Mouse (Mus musculus) forebrain, embryonic 14.5 days (tissue): ENCODE measurements around the gene Hspa12b. TPM values are rescaled to one million over a fixed set of nuclear protein-coding genes. Genes with fewer than 3 reads are reported as not detected.
A peak's percentile ranks its signal among the peaks of the same experiment; 100 is the strongest.

Experiments used
- ATAC-seq: fragments of 200-750 bp; cut with Nextera tagmentation; 2 replicates; pipeline ENCODE4 v1.8.0; 2017; ENCODE audit warnings: mild to moderate bottlenecking, moderate library complexity
- DNase-seq: peaks from one replicate; pipeline ENCODE4 v3.0.0-alpha.2; 2015; ENCODE audit warnings: low spot score
- H3K27ac ChIP-seq: fragments of 300-500 bp; sonication (generic); 2 replicates; pipeline ENCODE4 v1.5.1; 2014; ENCODE audit warnings: low read depth, mild to moderate bottlenecking, control low read depth, low read length, moderate library complexity
- H3K27me3 ChIP-seq: fragments of 300-500 bp; sonication (generic); replicated peaks from 2 replicates; pipeline ENCODE4 v1.6.1; 2014; ENCODE audit warnings: low read length, control low read depth, mixed read lengths; ENCODE audit not compliant: control insufficient read depth, insufficient read depth
- H3K36me3 ChIP-seq: fragments of 300-500 bp; sonication (generic); 2 replicates; pipeline ENCODE4 v1.6.1; 2014; ENCODE audit warnings: low read length, control low read depth; ENCODE audit not compliant: control insufficient read depth, insufficient read depth
- H3K4me1 ChIP-seq: fragments of 300-500 bp; sonication (generic); 2 replicates; pipeline ENCODE4 v1.6.1; 2014; ENCODE audit warnings: antibody characterized with exemption, low read length, control low read depth; ENCODE audit not compliant: control insufficient read depth, insufficient read depth
- H3K4me2 ChIP-seq: fragments of 300-500 bp; sonication (generic); 2 replicates; pipeline ENCODE4 v1.6.1; 2014; ENCODE audit warnings: mild to moderate bottlenecking, control low read depth, low read length
- H3K4me3 ChIP-seq: fragments of 300-500 bp; sonication (generic); 2 replicates; pipeline ENCODE4 v1.5.1; 2014; ENCODE audit warnings: low read depth, low read length, control low read depth
- H3K9ac ChIP-seq: fragments of 300-500 bp; sonication (generic); 2 replicates; pipeline ENCODE4 v1.6.1; 2014; ENCODE audit warnings: mild to moderate bottlenecking, low read length, control low read depth, moderate library complexity
- H3K9me3 ChIP-seq: fragments of 300-500 bp; sonication (generic); replicated peaks from 2 replicates; pipeline ENCODE4 v1.6.1; 2016; ENCODE audit warnings: low read length, control low read depth, mixed read lengths; ENCODE audit not compliant: control insufficient read depth
- WGBS: fragments of 180-500 bp; shearing (Covaris S2); extraction: QIAGEN DNeasy Blood & Tissue Kit; methylation state at CpG from one replicate; pipeline ENCODE4 v1.1.7; 2014; 5-methylcytosine and 5-hydroxymethylcytosine counted together
- polyA plus RNA-seq: library from polyadenylated mRNA; unstranded; fragments of >200 nt; fragmentation: Nextera tagmentation; extraction: Ambion mirVana; gene quantifications from 2 replicates; pipeline ENCODE4 v1.2.1, GENCODE M21; 2014

Hspa12b gene
- polyA plus RNA-seq, 1 experiment from 2014 or later: 1.6 TPM

DNA sequence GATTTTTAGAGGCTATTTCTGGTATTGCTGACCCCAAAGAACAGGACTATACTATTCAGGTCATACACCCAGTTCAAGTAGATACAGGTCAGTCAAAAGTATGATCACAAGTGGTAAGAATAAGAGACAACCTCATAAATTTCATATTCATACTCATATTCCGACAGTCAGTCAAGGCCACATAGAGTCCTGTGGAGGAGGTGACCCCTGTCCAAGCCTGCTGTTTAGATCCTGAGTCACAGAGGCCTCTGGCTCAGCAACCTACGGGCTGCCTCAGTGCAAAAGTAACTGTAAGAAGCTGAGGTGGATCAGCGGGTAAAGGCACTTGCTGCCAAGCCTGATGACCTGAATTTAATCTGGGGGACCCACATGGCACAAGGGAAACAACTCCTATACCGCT lies 27.0 kb downstream of the Hspa12b start:
- Histone ChIP-seq H3K27ac (no peak overlapping the region), H3K4me1 (peaks cover 6% of the 10 kb centered on the region), H3K9ac (no peak overlapping the region), H3K36me3 (peaks cover 41% of the 10 kb centered on the region), H3K27me3 (no peaks in the 10 kb centered on the region), H3K4me2 (no peak overlapping the region), H3K9me3 (no peaks in the 10 kb centered on the region), H3K4me3 (no peak overlapping the region)
- DNase-seq: no peak
- ATAC-seq: no peak
- 94% methylated on average over 4 of the region's 4 CpGs for WGBS

- Histone ChIP-seq H3K4me3 (no peak overlapping the region), H3K27ac (no peak overlapping the region), H3K4me1 (peaks cover 6% of the 10 kb centered on the region), H3K9me3 (no peaks in the 10 kb centered on the region), H3K4me2 (no peak overlapping the region), H3K27me3 (no peaks in the 10 kb centered on the region), H3K36me3 (peaks cover 20% of the 10 kb centered on the region), H3K9ac (no peak overlapping the region)
- DNase-seq: no peak
- 96% methylated on average over 7 of the region's 7 CpGs for WGBS
- ATAC-seq: no peak
Measured at GRCm38 (mm10) chr2:131156987-131157386, 29.9 kb downstream of the Hspa12b start.

DNA sequence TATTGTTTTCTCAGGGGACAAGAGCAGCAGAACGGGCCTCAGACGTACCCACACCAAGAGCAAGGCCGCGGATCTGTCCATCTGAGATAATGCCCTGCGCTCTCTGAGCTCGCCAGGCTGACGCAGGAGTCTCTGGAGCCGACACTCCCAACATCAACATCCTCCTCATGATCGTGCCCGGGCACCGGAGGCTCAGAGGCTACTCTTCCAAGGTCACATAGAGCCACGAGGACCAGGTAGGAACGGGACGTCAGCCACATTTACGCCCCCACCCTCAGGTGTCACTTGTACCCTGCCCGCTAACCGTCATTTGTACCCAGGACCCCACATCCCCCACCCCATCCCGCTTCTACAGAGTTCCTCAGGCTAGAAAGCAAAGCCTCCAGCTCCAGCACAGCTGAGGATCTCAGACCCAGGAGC lies 32.4 kb downstream of the Hspa12b start:
- Histone ChIP-seq H3K27ac (peak overlapping the region; percentile 70), H3K9ac (peak overlapping the region; percentile 74), H3K4me3 (peak overlapping the region; percentile 73), H3K4me2 (peak overlapping the region; percentile 85), H3K9me3 (no peaks in the 10 kb centered on the region), H3K36me3 (0 out of 2 replicates have a peak, but pooled peaks cover 5% of the 10 kb centered on the region), H3K4me1 (peaks cover 6% of the 10 kb centered on the region), H3K27me3 (no peaks in the 10 kb centered on the region)
- ATAC-seq (peak; percentile 72), DNase-seq (no peak)
- WGBS: 0% methylated on average over 18 of the region's 18 CpGs

DNA sequence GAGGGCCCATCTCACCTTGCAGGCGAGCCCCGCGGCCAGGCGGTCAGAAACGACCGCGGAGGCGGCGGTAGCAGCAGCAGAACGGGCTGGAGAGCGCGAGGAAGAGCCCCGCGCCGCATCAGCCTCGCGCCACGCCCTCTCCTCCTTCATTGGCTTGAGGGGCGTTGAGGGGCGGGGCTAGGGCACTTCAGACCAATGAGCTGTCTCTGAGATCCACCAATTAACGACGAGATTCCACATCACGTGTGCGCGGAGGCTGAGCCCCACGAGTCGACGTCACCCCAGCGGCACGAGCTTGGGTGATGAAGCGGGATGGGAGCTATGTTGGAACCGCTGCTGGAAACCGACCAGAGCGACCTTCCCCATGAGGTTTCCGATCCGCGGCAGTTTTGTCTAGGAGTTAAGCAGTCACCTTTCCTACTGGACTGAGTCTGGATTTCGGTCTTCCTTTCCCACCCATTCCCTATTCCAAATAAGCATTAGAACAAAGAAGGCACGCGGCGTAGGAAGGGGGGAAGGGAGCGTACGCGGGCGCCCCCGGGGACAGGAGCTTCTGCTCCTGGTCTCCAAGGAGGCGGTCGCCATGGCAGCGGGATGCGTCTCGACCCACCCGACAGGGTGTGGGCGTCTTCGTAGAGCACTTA lies 33.0 kb downstream of the Hspa12b start, which contains the start of gene 1700037H04Rik:
1700037H04Rik (minus strand) TSS at position 144 of the 644 bp plus-strand sequence.
- WGBS: under 1% methylated on average over 54 of the region's 54 CpGs

GRCm38 (mm10) chr2:131160671-131161111 lies 33.6 kb downstream of the Hspa12b start:
- no peaks in the 10 kb centered on the region for H3K27me3 ChIP-seq
- no peaks in the 10 kb centered on the region for H3K36me3 ChIP-seq
- DNase-seq: peak; percentile 47
- peak overlapping the region; percentile 85 for H3K4me2 ChIP-seq
- peak overlapping the region; percentile 80 for H3K9ac ChIP-seq
- 0 out of 2 replicates have a peak, but pooled peaks have one; percentile 0 for ATAC-seq
- H3K27ac ChIP-seq: peak overlapping the region; percentile 91
- under 1% methylated on average over 17 of the region's 17 CpGs for WGBS
- no peaks in the 10 kb centered on the region for H3K9me3 ChIP-seq
- H3K4me3 ChIP-seq: peak overlapping the region; percentile 73
- H3K4me1 ChIP-seq: peaks cover 6% of the 10 kb centered on the region

More for the DNA sequence above, 33.0 kb downstream of the Hspa12b start, which contains the start of gene 1700037H04Rik:
- no peaks in the 10 kb centered on the region for H3K9me3 ChIP-seq
- peak within 1 kb of the TSS; percentile 85 for H3K4me2 ChIP-seq
- no peaks in the 10 kb centered on the region for H3K27me3 ChIP-seq
- peak within 1 kb of the TSS; percentile 91 for H3K27ac ChIP-seq
- H3K9ac ChIP-seq: peak within 1 kb of the TSS; percentile 80
- H3K4me1 ChIP-seq: peaks cover 6% of the 10 kb centered on the region
- ATAC-seq (peak; percentile 98), DNase-seq (peak; percentile 100)
- peak within 1 kb of the TSS; percentile 73 for H3K4me3 ChIP-seq
- no peaks in the 10 kb centered on the region for H3K36me3 ChIP-seq

DNA sequence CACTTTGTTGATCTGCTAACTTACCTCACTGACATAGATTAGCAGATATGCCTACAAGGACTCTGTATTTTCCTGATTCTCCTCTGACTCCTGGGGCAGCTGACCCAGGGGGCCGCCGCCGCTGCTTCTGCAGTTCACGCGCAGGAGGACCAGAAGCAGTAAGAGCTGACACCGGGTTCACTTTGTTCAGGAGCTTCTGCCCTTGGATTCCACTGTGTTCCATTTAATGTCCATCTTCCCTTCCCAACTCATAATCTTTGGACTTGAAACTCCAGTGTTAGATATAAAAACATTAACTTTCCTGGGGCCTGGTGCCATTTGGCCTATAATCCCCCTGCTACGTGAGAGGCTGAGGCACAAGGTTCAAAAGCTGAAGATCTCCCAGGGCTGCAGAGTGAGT lies 36.8 kb downstream of the Hspa12b start:
- DNase-seq (no peak), ATAC-seq (no peak)
- WGBS: 71% methylated on average over 7 of the region's 7 CpGs
- H3K9me3 ChIP-seq: no peaks in the 10 kb centered on the region
- no peak overlapping the region for H3K4me3 ChIP-seq
- H3K9ac ChIP-seq: no peak overlapping the region
- H3K36me3 ChIP-seq: no peaks in the 10 kb centered on the region
- H3K27ac ChIP-seq: no peak overlapping the region
- no peak overlapping the region for H3K4me2 ChIP-seq
- peaks cover under 1% of the 10 kb centered on the region for H3K4me1 ChIP-seq
- H3K27me3 ChIP-seq: no peaks in the 10 kb centered on the region

GRCm38 (mm10) chr2:131166172-131166571 lies 39.1 kb downstream of the Hspa12b start:
- H3K36me3 ChIP-seq: peaks cover 3% of the 10 kb centered on the region; the same call in 1 of the 2 replicates
- H3K9me3 ChIP-seq: no peaks in the 10 kb centered on the region
- no peak overlapping the region for H3K4me2 ChIP-seq
- H3K4me3 ChIP-seq: no peak overlapping the region
- no peak overlapping the region for H3K9ac ChIP-seq
- no peaks in the 10 kb centered on the region for H3K4me1 ChIP-seq
- DNase-seq: no peak
- H3K27me3 ChIP-seq: no peaks in the 10 kb centered on the region
- WGBS: 86% methylated on average over 2 of the region's 2 CpGs
- ATAC-seq: no peak
- H3K27ac ChIP-seq: no peak overlapping the region

GRCm38 (mm10) chr2:131167984-131168383 lies 40.9 kb downstream of the Hspa12b start:
- peaks cover 12% of the 10 kb centered on the region for H3K27me3 ChIP-seq
- ATAC-seq (no peak), DNase-seq (no peak)
- no peak overlapping the region for H3K9ac ChIP-seq
- H3K27ac ChIP-seq: no peak overlapping the region
- no peak overlapping the region for H3K4me3 ChIP-seq
- no peaks in the 10 kb centered on the region for H3K9me3 ChIP-seq
- WGBS: 83% methylated on average over 6 of the region's 6 CpGs
- peaks cover 6% of the 10 kb centered on the region; the same call in 1 of the 2 replicates for H3K36me3 ChIP-seq
- H3K4me1 ChIP-seq: no peaks in the 10 kb centered on the region
- no peak overlapping the region for H3K4me2 ChIP-seq

DNA sequence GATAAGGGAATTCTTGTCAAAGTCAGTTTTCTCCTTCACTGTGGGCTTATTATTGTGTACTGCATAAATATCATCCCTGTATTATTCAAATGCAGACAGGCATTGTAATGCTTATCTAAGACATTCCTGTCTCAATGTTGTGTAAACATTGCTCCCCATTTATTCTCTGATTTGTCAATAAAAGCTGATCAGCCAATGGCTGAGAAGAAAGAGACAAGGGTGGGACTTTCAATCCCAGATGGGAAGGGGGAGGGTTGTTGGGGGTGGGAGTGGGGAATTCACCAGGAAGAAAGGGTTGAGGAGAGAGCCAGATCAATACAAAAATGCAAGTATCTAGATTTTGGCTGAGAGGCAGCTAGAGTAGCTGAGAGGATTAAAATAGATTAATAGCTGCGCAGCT lies 41.8 kb downstream of the Hspa12b start:
- H3K4me1 ChIP-seq: peaks cover 1% of the 10 kb centered on the region; the same call in 1 of the 2 replicates
- H3K27ac ChIP-seq: no peak overlapping the region
- H3K9me3 ChIP-seq: no peaks in the 10 kb centered on the region
- no peak overlapping the region for H3K9ac ChIP-seq
- H3K4me2 ChIP-seq: no peak overlapping the region
- H3K36me3 ChIP-seq: peaks cover 6% of the 10 kb centered on the region; the same call in 1 of the 2 replicates
- ATAC-seq (no peak), DNase-seq (peak; percentile 29)
- peaks cover 12% of the 10 kb centered on the region for H3K27me3 ChIP-seq
- no peak overlapping the region for H3K4me3 ChIP-seq
- 69% methylated on average over 1 of the region's 1 CpGs for WGBS
